Mouse (Mus musculus) liver, postnatal 0 days (tissue): ENCODE data around the gene Dpf3.

Experiments
- CTCF ChIP-seq: sonication (generic); IDR thresholded peaks from 2 replicates; pipeline ENCODE4 v1.5.1; 2016; ENCODE audit warnings: antibody characterized with exemption, low read depth
- EP300 ChIP-seq: IDR thresholded peaks from 2 replicates; pipeline ENCODE4 v1.6.1; 2016; ENCODE audit warnings: antibody characterized with exemption, low read depth, mild to moderate bottlenecking

- TF ChIP-seq EP300 (no peak), CTCF (no peak)
Observed at GRCm38 (mm10) chr12:83208011-83208410, 279.5 kb downstream of the Dpf3 start.
